Mouse (Mus musculus) hindbrain, embryonic 11.5 days (tissue): ENCODE data around the gene Cul4a. TPM values are rescaled to one million over a fixed set of nuclear protein-coding genes. Genes with fewer than 3 reads are reported as not detected.

Experiments
- ATAC-seq: fragments of 200-750 bp; cut with Nextera tagmentation; 2 replicates; pipeline ENCODE4 v1.8.0; 2017; ENCODE audit warnings: mild to moderate bottlenecking, moderate TSS enrichment, moderate library complexity; ENCODE audit not compliant: low FRiP score
- DNase-seq: peaks from one replicate; pipeline ENCODE4 v3.0.0-alpha.2; 2015; ENCODE audit warnings: low spot score
- H3K27ac ChIP-seq: fragments of 300-500 bp; sonication (generic); 2 replicates; pipeline ENCODE4 v1.5.1; 2014; ENCODE audit warnings: mild to moderate bottlenecking, low read depth, low read length
- H3K27me3 ChIP-seq: fragments of 300-500 bp; sonication (generic); 2 replicates; pipeline ENCODE4 v1.6.1; 2014; ENCODE audit warnings: mild to moderate bottlenecking, low read length, moderate library complexity, mixed read lengths; ENCODE audit not compliant: control insufficient read depth, insufficient read depth
- H3K36me3 ChIP-seq: fragments of 300-500 bp; sonication (generic); 2 replicates; pipeline ENCODE4 v1.6.1; 2014; ENCODE audit warnings: mild to moderate bottlenecking, low read length, moderate library complexity, mixed read lengths; ENCODE audit not compliant: control insufficient read depth, insufficient read depth
- H3K4me1 ChIP-seq: fragments of 300-500 bp; sonication (generic); replicated peaks from 2 replicates; pipeline ENCODE4 v1.6.1; 2014; ENCODE audit warnings: low read length, mixed read lengths; ENCODE audit not compliant: control insufficient read depth, insufficient read depth
- H3K4me2 ChIP-seq: fragments of 300-500 bp; sonication (generic); replicated peaks from 2 replicates; pipeline ENCODE4 v1.6.1; 2014; ENCODE audit warnings: mild to moderate bottlenecking, low read depth, low read length
- H3K4me3 ChIP-seq: fragments of 300-500 bp; sonication (generic); 2 replicates; pipeline ENCODE4 v1.5.1; 2014; ENCODE audit warnings: low read depth, low read length
- H3K9ac ChIP-seq: fragments of 300-500 bp; sonication (generic); 2 replicates; pipeline ENCODE4 v1.6.1; 2014; ENCODE audit warnings: low read depth, low read length
- H3K9me3 ChIP-seq: fragments of 300-500 bp; sonication (generic); 2 replicates; pipeline ENCODE4 v1.6.1; 2016; ENCODE audit warnings: low read length; ENCODE audit not compliant: control insufficient read depth
- WGBS: fragments of 180-500 bp; shearing (Covaris S2); extraction: QIAGEN DNeasy Blood & Tissue Kit; methylation state at CpG from one replicate; pipeline ENCODE4 v1.1.7; 2014; 5-methylcytosine and 5-hydroxymethylcytosine counted together
- polyA plus RNA-seq: library from polyadenylated mRNA; unstranded; fragments of >200 nt; fragmentation: Nextera tagmentation; extraction: Ambion mirVana; gene quantifications from 2 replicates; pipeline ENCODE4 v1.2.1, GENCODE M21; 2014

Gene Cul4a
- polyA plus RNA-seq, 1 experiment from 2014 or later, result 83.5 TPM

DNA sequence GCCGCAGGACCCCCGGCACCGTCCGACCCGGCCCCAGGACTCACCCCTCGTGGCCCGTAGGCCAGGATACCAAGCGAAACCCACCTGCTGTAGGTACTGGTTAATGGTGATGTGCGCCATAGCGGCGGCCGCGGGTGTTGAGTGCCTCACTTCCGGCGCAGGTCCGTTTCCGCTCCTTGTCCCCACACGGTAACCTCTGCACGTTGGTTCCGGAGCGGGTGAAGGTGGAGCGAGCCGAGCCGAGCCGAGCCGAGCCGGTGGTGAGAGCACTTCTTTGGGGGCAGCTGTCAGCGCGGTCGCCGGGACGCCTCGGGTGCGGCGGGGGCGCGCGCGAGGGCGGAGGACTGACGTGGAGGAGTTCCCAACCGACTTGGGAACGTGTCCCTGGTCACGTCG, 732 bp upstream of the Cul4a start:
- Histone ChIP-seq H3K27ac (peak overlapping the region; percentile 73), H3K9me3 (no peaks in the 10 kb centered on the region), H3K36me3 (no peaks in the 10 kb centered on the region), H3K27me3 (no peaks in the 10 kb centered on the region), H3K9ac (peak overlapping the region; percentile 92), H3K4me1 (peaks cover 5% of the 10 kb centered on the region), H3K4me3 (peak overlapping the region; percentile 86), H3K4me2 (peak overlapping the region; percentile 90)
- peak; percentile 77 for ATAC-seq
- DNase-seq, result peak; percentile 90
- WGBS, result under 1% methylated on average over 44 of the region's 45 CpGs

- H3K4me3 ChIP-seq, result peak overlapping the region; percentile 86
- peak; percentile 72 for ATAC-seq
These were observed 609 bp downstream of the Cul4a start for GRCm38 (mm10) chr8:13105908-13106551.

DNA sequence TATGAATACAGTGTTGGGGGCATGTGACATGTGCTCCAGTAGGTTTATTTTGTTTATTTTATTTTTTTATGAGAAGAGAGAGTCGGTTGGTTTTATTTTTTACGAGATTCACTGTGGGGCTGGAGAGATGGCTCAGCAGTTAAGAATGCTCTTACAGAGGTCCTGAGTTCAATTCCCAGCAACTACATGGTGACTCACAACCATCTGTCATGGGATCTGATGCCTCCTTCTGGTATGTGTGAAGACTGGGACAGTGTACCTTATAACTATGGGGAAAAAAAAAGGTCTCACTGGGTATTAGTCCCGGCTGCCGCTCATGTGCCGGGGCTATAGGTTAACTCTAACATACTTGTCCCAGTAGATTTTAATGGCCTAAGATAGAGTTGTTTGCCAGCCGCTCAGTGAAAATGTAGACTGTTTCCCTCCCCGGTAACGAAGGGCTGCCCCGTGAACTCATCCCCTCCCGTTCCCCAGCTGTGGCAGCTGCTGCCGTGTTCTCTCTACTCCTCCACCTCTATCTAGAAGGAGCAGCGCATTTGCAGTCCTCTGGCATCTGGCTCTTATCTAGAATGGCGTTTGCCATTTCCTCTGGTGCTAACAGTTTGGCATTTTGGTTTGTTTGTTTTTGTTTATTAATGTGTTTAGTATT, 2.7 kb downstream of the Cul4a start:
- Histone ChIP-seq H3K4me3 (no peak overlapping the region), H3K9me3 (no peaks in the 10 kb centered on the region), H3K9ac (no peak overlapping the region), H3K27me3 (no peaks in the 10 kb centered on the region), H3K4me1 (peaks cover 5% of the 10 kb centered on the region), H3K36me3 (no peaks in the 10 kb centered on the region), H3K4me2 (no peak overlapping the region), H3K27ac (no peak overlapping the region)
- ATAC-seq, result no peak
- WGBS, result 93% methylated on average over 13 of the region's 13 CpGs
- DNase-seq, result no peak

More at GRCm38 (mm10) chr8:13105908-13106551, 609 bp downstream of the Cul4a start:
- Histone ChIP-seq H3K4me1 (peaks cover 5% of the 10 kb centered on the region), H3K9me3 (no peaks in the 10 kb centered on the region), H3K9ac (peak overlapping the region; percentile 91), H3K27me3 (no peaks in the 10 kb centered on the region), H3K36me3 (no peaks in the 10 kb centered on the region), H3K4me2 (peak overlapping the region; percentile 79), H3K27ac (peak overlapping the region; percentile 70)
- no peak for DNase-seq
- WGBS, result under 1% methylated on average over 37 of the region's 63 CpGs

GRCm38 (mm10) chr8:13108967-13109366, 3.5 kb downstream of the Cul4a start:
- WGBS, result 90% methylated on average over 8 of the region's 8 CpGs

DNA sequence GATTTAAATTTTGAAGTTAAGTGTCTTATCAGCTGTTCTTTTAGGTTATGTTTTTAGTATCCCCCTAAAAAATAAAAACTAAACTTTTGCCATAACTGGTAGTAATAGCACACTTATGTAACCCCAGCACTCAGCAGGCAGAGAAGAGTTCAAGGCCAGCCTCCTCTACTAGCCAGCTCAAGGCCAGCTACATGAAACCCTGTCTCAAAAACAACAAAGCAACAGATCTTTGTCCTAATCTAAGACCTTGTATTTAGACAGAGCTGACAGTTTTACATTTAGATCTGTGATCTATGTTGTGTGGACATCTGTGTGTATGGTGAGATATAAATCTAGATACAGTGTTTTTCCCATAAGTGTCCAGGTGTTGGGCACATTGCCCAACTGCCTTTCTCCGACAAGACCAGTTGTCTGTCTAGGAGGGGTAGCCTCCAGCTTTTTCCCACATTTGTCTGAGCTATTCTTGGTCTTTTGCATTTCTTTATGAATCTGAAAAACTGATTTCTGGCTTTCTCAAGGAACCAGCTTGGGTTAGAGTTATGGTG, 4.1 kb downstream of the Cul4a start:
- Histone ChIP-seq H3K36me3 (no peaks in the 10 kb centered on the region), H3K4me2 (no peak overlapping the region), H3K27ac (no peak overlapping the region), H3K4me1 (no peaks in the 10 kb centered on the region), H3K9me3 (no peaks in the 10 kb centered on the region), H3K27me3 (no peaks in the 10 kb centered on the region), H3K9ac (no peak overlapping the region), H3K4me3 (no peak overlapping the region)
- WGBS, result 96% methylated on average over 1 of the region's 1 CpGs
- DNase-seq (no peak), ATAC-seq (no peak)

More at GRCm38 (mm10) chr8:13108967-13109366, 3.5 kb downstream of the Cul4a start:
- no peak overlapping the region for H3K4me2 ChIP-seq
- peaks cover 2% of the 10 kb centered on the region for H3K4me1 ChIP-seq
- no peak overlapping the region for H3K9ac ChIP-seq
- no peak overlapping the region for H3K27ac ChIP-seq
- H3K36me3 ChIP-seq, result no peaks in the 10 kb centered on the region
- no peaks in the 10 kb centered on the region for H3K9me3 ChIP-seq
- no peaks in the 10 kb centered on the region for H3K27me3 ChIP-seq
- no peak overlapping the region for H3K4me3 ChIP-seq
- DNase-seq (no peak), ATAC-seq (no peak)

DNA sequence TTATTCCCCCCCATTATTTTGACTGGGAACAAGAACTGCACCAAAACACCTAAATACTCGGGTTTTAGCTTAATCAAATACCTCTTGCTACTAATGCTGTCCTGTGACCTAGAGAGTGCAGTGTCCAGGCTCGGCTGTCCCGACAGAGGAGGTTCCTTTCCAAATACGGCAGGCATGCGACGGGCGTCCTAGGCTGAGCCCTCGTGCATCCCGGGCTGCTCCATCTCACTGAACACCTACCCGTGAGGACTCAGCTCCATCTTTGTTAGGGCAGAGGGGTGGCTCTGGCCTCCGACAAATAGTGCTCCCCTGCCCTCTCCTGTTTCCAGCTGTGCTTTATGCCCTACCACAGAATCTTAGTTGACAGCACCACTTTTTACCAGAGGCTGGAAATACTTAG, 6.5 kb downstream of the Cul4a start:
- Histone ChIP-seq H3K36me3 (no peaks in the 10 kb centered on the region), H3K4me1 (no peaks in the 10 kb centered on the region), H3K9me3 (no peaks in the 10 kb centered on the region), H3K27me3 (no peaks in the 10 kb centered on the region), H3K27ac (no peak overlapping the region), H3K4me2 (no peak overlapping the region), H3K9ac (no peak overlapping the region), H3K4me3 (no peak overlapping the region)
- WGBS, result 92% methylated on average over 11 of the region's 11 CpGs
- no peak for DNase-seq
- ATAC-seq, result no peak

DNA sequence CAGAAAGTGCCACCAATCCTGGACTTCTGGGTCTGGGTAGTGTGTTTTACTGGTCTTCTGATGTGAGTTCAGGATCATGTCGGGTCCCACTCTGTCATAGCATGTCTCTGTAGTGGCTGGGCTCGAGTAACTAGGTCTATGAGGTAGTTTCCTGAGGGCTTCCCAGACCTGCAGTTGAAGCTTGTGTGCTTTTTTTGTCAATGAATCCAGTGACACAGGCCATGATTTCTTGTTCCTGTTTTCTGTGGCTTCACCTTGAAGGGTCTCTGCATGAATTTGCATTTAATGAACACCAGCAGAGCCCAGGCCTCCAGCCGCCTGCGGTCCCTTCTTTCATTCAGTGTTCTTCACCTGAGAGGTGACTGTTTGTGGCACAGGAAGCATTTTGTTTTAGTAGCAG, 7.8 kb downstream of the Cul4a start:
- Histone ChIP-seq H3K27ac (no peak overlapping the region), H3K4me2 (no peak overlapping the region), H3K9ac (no peak overlapping the region), H3K36me3 (no peaks in the 10 kb centered on the region), H3K4me3 (no peak overlapping the region), H3K9me3 (no peaks in the 10 kb centered on the region), H3K27me3 (no peaks in the 10 kb centered on the region), H3K4me1 (no peaks in the 10 kb centered on the region)
- 99% methylated on average over 4 of the region's 4 CpGs for WGBS
- DNase-seq, result no peak
- ATAC-seq, result no peak

GRCm38 (mm10) chr8:13117096-13117495, 11.7 kb downstream of the Cul4a start:
- Histone ChIP-seq H3K27ac (no peak overlapping the region), H3K4me1 (no peaks in the 10 kb centered on the region), H3K27me3 (no peaks in the 10 kb centered on the region), H3K4me2 (no peak overlapping the region), H3K9ac (no peak overlapping the region), H3K9me3 (no peaks in the 10 kb centered on the region), H3K36me3 (no peaks in the 10 kb centered on the region), H3K4me3 (no peak overlapping the region)
- no peak for DNase-seq
- no peak for ATAC-seq
- 91% methylated on average over 2 of the region's 2 CpGs for WGBS

DNA sequence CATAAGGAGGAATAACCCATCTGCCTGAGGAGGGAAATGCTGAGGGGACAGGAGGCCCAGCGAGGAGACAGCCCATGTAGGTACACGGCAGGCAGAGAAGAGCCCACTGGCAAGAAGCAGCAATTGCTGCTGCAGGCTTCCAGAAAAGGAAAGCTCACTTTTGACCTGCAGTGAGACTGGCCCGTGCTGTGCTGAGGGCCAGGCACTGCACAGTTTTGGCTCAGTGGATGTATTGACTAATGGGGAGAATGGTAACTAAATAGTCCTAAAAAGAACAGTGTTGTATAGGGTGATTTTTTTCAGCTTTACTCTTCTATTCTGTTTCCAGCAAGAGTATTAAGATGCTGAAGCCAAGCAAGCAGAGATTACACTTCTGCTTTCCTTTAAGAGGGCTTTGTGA, 13.1 kb downstream of the Cul4a start:
- no peak overlapping the region for H3K4me2 ChIP-seq
- no peaks in the 10 kb centered on the region for H3K9me3 ChIP-seq
- no peaks in the 10 kb centered on the region for H3K36me3 ChIP-seq
- 85% methylated on average over 3 of the region's 3 CpGs for WGBS
- H3K9ac ChIP-seq, result no peak overlapping the region
- no peaks in the 10 kb centered on the region for H3K4me1 ChIP-seq
- H3K4me3 ChIP-seq, result no peak overlapping the region
- ATAC-seq (no peak), DNase-seq (no peak)
- no peak overlapping the region for H3K27ac ChIP-seq
- H3K27me3 ChIP-seq, result no peaks in the 10 kb centered on the region
